Mouse (Mus musculus) CH12.LX (cell line): ENCODE measurements around the gene Tex33. TPM values are rescaled to one million over a fixed set of nuclear protein-coding genes. Genes with fewer than 3 reads are reported as not detected.

Source experiments
- DNase-seq: peaks from one replicate; pipeline ENCODE4 v3.0.0-alpha.2; 2013; ENCODE audit errors: extremely low read depth
- H3K27ac ChIP-seq: 2 replicates; pipeline ENCODE4 v1.5.1; 2012; ENCODE audit warnings: low read depth, mild to moderate bottlenecking, control low read depth, moderate library complexity; ENCODE audit not compliant: insufficient read depth
- H3K27me3 ChIP-seq: replicated peaks from 2 replicates; pipeline ENCODE3; 2012; ENCODE audit warnings: inconsistent platforms
- H3K36me3 ChIP-seq, 2 experiments: replicated peaks in 1 of 2; 2 replicates each; pipeline versions ENCODE3 to v1.6.1; 2012; ENCODE audit warnings: inconsistent platforms in 1 of 2, low read length in 1 of 2, mild to moderate bottlenecking in 1 of 2, mixed read lengths in 1 of 2, moderate library complexity in 1 of 2; ENCODE audit not compliant: control insufficient read depth in 1 of 2, insufficient read depth in 1 of 2
- H3K4me1 ChIP-seq, 2 experiments: 2 replicates each; pipeline ENCODE4 v1.6.1; 2012; ENCODE audit warnings: inconsistent platforms in 1 of 2, moderate library complexity in 1 of 2; ENCODE audit not compliant: insufficient read depth in 2 of 2, control insufficient read depth in 1 of 2
- H3K4me2 ChIP-seq: 2 replicates; pipeline ENCODE4 v1.6.1; 2012; ENCODE audit warnings: low read depth, mild to moderate bottlenecking, control low read depth; ENCODE audit not compliant: poor library complexity, insufficient read depth, severe bottlenecking
- H3K4me3 ChIP-seq, 3 experiments: fragments of 150-350 bp in 1 of 3; sonication (generic) in 1 of 3; replicated peaks in 1 of 3; 2 replicates each; pipeline versions ENCODE3 to v1.5.1; 2011 to 2012; ENCODE audit warnings: low read depth in 2 of 3, low read length in 2 of 3, mild to moderate bottlenecking in 2 of 3, moderate library complexity in 2 of 3, control low read depth in 1 of 3, improper control_type of control experiment in 1 of 3, inconsistent platforms in 1 of 3, mixed read lengths in 1 of 3; ENCODE audit not compliant: poor library complexity in 1 of 3
- H3K79me2 ChIP-seq: replicated peaks from 2 replicates; pipeline ENCODE4 v1.6.1; 2012; ENCODE audit warnings: mild to moderate bottlenecking, moderate library complexity; ENCODE audit not compliant: control insufficient read depth, poor library complexity, insufficient read depth, severe bottlenecking; ENCODE audit errors: extremely low read depth
- H3K9ac ChIP-seq: 2 replicates; pipeline ENCODE4 v1.6.1; 2012; ENCODE audit warnings: low read depth, mild to moderate bottlenecking, control low read depth, moderate library complexity; ENCODE audit not compliant: insufficient read depth
- H3K9me3 ChIP-seq: replicated peaks from 2 replicates; pipeline ENCODE3; 2012; ENCODE audit warnings: low read length, inconsistent platforms, mixed read lengths
- BHLHE40 ChIP-seq: IDR thresholded peaks from 2 replicates; pipeline ENCODE4 v1.6.1; 2011; ENCODE audit warnings: mild to moderate bottlenecking, low read depth, low read length, improper control_type of control experiment
- CHD1 ChIP-seq: IDR thresholded peaks from 2 replicates; pipeline ENCODE4 v1.6.1; 2012; ENCODE audit warnings: low read depth, low read length, improper control_type of control experiment, inconsistent platforms
- CHD2 ChIP-seq: IDR thresholded peaks from 2 replicates; pipeline ENCODE4 v1.6.1; 2011; ENCODE audit warnings: low read length, improper control_type of control experiment
- E2F4 ChIP-seq: IDR thresholded peaks from 2 replicates; pipeline ENCODE4 v1.6.1; 2011; ENCODE audit warnings: low read depth, low read length, improper control_type of control experiment; ENCODE audit not compliant: insufficient replicate concordance
- JUN ChIP-seq: IDR thresholded peaks from 2 replicates; pipeline ENCODE4 v1.6.1; 2011; ENCODE audit warnings: low read depth, mild to moderate bottlenecking, low read length, improper control_type of control experiment, moderate library complexity; ENCODE audit not compliant: insufficient read depth
- JUND ChIP-seq: conservative IDR thresholded peaks from 2 replicates; pipeline ENCODE4 v1.6.1; 2011; ENCODE audit warnings: low read depth, low read length, improper control_type of control experiment
- KAT2A ChIP-seq: IDR thresholded peaks from 2 replicates; pipeline ENCODE4 v1.6.1; 2012; ENCODE audit warnings: low read length, improper control_type of control experiment, inconsistent platforms; ENCODE audit not compliant: insufficient replicate concordance
- MAFK ChIP-seq: IDR thresholded peaks from 2 replicates; pipeline ENCODE4 v1.6.1; 2011; ENCODE audit warnings: low read length, improper control_type of control experiment; ENCODE audit not compliant: insufficient replicate concordance
- MEF2A ChIP-seq: IDR thresholded peaks from 2 replicates; pipeline ENCODE4 v1.6.1; 2014; ENCODE audit warnings: low read depth, mild to moderate bottlenecking, inconsistent platforms, low read length, improper control_type of control experiment, borderline replicate concordance
- MXI1 ChIP-seq: IDR thresholded peaks from 2 replicates; pipeline ENCODE4 v1.6.1; 2011; ENCODE audit warnings: mild to moderate bottlenecking, low read depth, low read length, improper control_type of control experiment
- NELFE ChIP-seq: IDR thresholded peaks from 2 replicates; pipeline ENCODE4 v1.6.1; 2011; ENCODE audit warnings: low read depth, low read length, improper control_type of control experiment
- NRF1 ChIP-seq: IDR thresholded peaks from 2 replicates; pipeline ENCODE4 v1.6.1; 2014; ENCODE audit warnings: low read depth, mild to moderate bottlenecking, inconsistent platforms, low read length, improper control_type of control experiment, moderate library complexity
- POLR2A ChIP-seq: IDR thresholded peaks from 2 replicates; pipeline ENCODE4 v1.6.1; 2011; ENCODE audit warnings: low read depth, mild to moderate bottlenecking, improper control_type of control experiment, low read length
- POLR2AphosphoS2 ChIP-seq: IDR thresholded peaks from 2 replicates; pipeline ENCODE4 v1.6.1; 2011; ENCODE audit warnings: low read depth, low read length, improper control_type of control experiment
- RAD21 ChIP-seq: IDR thresholded peaks from 2 replicates; pipeline ENCODE4 v1.6.1; 2011; ENCODE audit warnings: low read depth, mild to moderate bottlenecking, low read length, improper control_type of control experiment, moderate library complexity
- SIN3A ChIP-seq: IDR thresholded peaks from 2 replicates; pipeline ENCODE4 v1.6.1; 2012; ENCODE audit warnings: low read length, improper control_type of control experiment, inconsistent platforms
- SMC3 ChIP-seq: IDR thresholded peaks from 2 replicates; pipeline ENCODE4 v1.6.1; 2011; ENCODE audit warnings: low read depth, low read length, improper control_type of control experiment
- TBP ChIP-seq: conservative IDR thresholded peaks from 2 replicates; pipeline ENCODE4 v1.6.1; 2011; ENCODE audit warnings: low read depth, low read length, improper control_type of control experiment
- USF2 ChIP-seq: conservative IDR thresholded peaks from 2 replicates; pipeline ENCODE4 v1.6.1; 2011; ENCODE audit warnings: low read depth, low read length, improper control_type of control experiment
- ZKSCAN1 ChIP-seq: IDR thresholded peaks from 2 replicates; pipeline ENCODE4 v1.6.1; 2012; ENCODE audit warnings: low read depth, inconsistent platforms, low read length, improper control_type of control experiment, borderline replicate concordance
- ZMIZ1 ChIP-seq: IDR thresholded peaks from 2 replicates; pipeline ENCODE4 v1.6.1; 2012; ENCODE audit warnings: low read depth, mild to moderate bottlenecking, inconsistent platforms, low read length, improper control_type of control experiment
- dilution Hi-C: fragments of 300-500 bp; cut with MboI; formaldehyde crosslinking; loops from 2 replicates; pipeline ENCODE4 v1.14.3; 2020; ENCODE audit warnings: low sequenced_read_pairs; ENCODE audit not compliant: extremely low pct_unique_long_range_greater_than_20kb, extremely low pct_ligation_motif_present
- in situ Hi-C: fragments of 300-500 bp; cut with MboI; formaldehyde crosslinking; loops from 3 replicates; pipeline ENCODE4 v1.14.3; 2019; ENCODE audit warnings: low sequenced_read_pairs, low pct_ligation_motif_present, low pct_unique_long_range_greater_than_20kb, mixed read lengths
- polyA plus RNA-seq: library from polyadenylated mRNA; unstranded; fragments of >175 nt; gene quantifications from 2 replicates; pipeline ENCODE4 v1.2.1, GENCODE M21; 2012; ENCODE audit warnings: low read depth; ENCODE audit not compliant: insufficient read length
- total RNA-seq, 2 experiments: library from RNA; depleted of rRNA; stranded (reverse); fragments of 300-350 nt in 1 of 2; fragments of >200 nt in 1 of 2; gene quantifications; 2 replicates each; pipeline ENCODE4 v1.2.3; 2012 to 2014

The Tex33 gene
- total and polyA plus RNA-seq, 3 experiments: not detected

GRCm38 (mm10) chr15:78437237-78438017 is 41.7 kb upstream of the Tex33 start:
- Histone ChIP-seq H3K4me3 (no peak overlapping the region), H3K4me1 (peaks cover 19 to 42% of the 10 kb centered on the region in 2 experiments), H3K9ac (no peak overlapping the region), H3K9me3 (no peaks in the 10 kb centered on the region), H3K27ac (no peak overlapping the region), H3K4me2 (peak overlapping the region; percentile 42; the same call in 1 of the 2 replicates), H3K36me3 (no peaks in the 10 kb centered on the region), H3K27me3 (peaks cover 59% of the 10 kb centered on the region), H3K79me2 (no peaks in the 10 kb centered on the region)
- dilution Hi-C loops (no loop called here), in situ Hi-C loops (loop anchor here (25.0 kb wide), 1 partner anchor 300 kb away; no protein-coding TSS in a partner anchor)
- TF ChIP-seq ZKSCAN1 (no peak), TBP (no peak), MXI1 (no peak), CHD1 (no peak), MEF2A (no peak), BHLHE40 (no peak), POLR2AphosphoS2 (no peak), USF2 (no peak), RAD21 (no peak), JUND (no peak), CHD2 (no peak)
- no peak for DNase-seq

GRCm38 (mm10) chr15:78436380-78437192 is 40.9 kb upstream of the Tex33 start:
- H3K9me3 ChIP-seq: no peaks in the 10 kb centered on the region
- H3K4me2 ChIP-seq: peak overlapping the region; percentile 42; the same call in 1 of the 2 replicates
- peaks cover 59% of the 10 kb centered on the region for H3K27me3 ChIP-seq
- dilution Hi-C loops: no loop called here
- TF ChIP-seq JUN: no peak
- TF ChIP-seq ZKSCAN1: no peak
- no peak for TF ChIP-seq SIN3A
- TF ChIP-seq MEF2A: no peak
- TF ChIP-seq NRF1: no peak
- no peak for TF ChIP-seq MAFK
- no peak for TF ChIP-seq ZMIZ1
- TF ChIP-seq SMC3: no peak
- TF ChIP-seq USF2: no peak
- TF ChIP-seq E2F4: no peak
- TF ChIP-seq KAT2A: no peak
- no peak for TF ChIP-seq NELFE
- TF ChIP-seq TBP: no peak
- no peak for TF ChIP-seq POLR2A
- H3K27ac ChIP-seq: no peak overlapping the region
- peak overlapping the region in 1 of 3 experiments; percentile 6 for H3K4me3 ChIP-seq
- in situ Hi-C loops: loop anchor here (25.0 kb wide), 1 partner anchor 301 kb away; no protein-coding TSS in a partner anchor
- H3K9ac ChIP-seq: no peak overlapping the region
- H3K79me2 ChIP-seq: no peaks in the 10 kb centered on the region
- H3K36me3 ChIP-seq: no peaks in the 10 kb centered on the region
- DNase-seq: no peak
- peaks cover 18 to 48% of the 10 kb centered on the region in 2 experiments for H3K4me1 ChIP-seq
